Mouse (Mus musculus): ENCODE results near the gene Serhl. TPM values are rescaled to one million over a fixed set of nuclear protein-coding genes. Genes with fewer than 3 reads are reported as not detected.

Serhl gene
- polyA plus RNA-seq, 1 experiment from 2014 or later, result 40.3 TPM

GRCm38 (mm10) chr15:83090874-83091273 is 1.6 kb downstream of the Serhl start:
- peaks cover 7% of the 10 kb centered on the region; the same call in 1 of the 2 replicates for H3K27me3 ChIP-seq (ENCODE audit: control insufficient read depth, insufficient read depth, low read length)
- WGBS, result 46% methylated on average over 3 of the region's 3 CpGs
- no peak for DNase-seq (ENCODE audit: low spot score)

GRCm38 (mm10) chr15:83093687-83094086 is 4.4 kb downstream of the Serhl start:
- Histone ChIP-seq H3K36me3 (ENCODE audit: control insufficient read depth, insufficient read depth, low read length) (no peaks in the 10 kb centered on the region), H3K27ac (ENCODE audit: low read depth, low read length) (no peak overlapping the region), H3K27me3 (ENCODE audit: control insufficient read depth, insufficient read depth, low read length) (peaks cover 14% of the 10 kb centered on the region; the same call in 1 of the 2 replicates), H3K9ac (ENCODE audit: low read length) (no peak overlapping the region), H3K4me2 (ENCODE audit: low read depth) (no peak overlapping the region), H3K4me3 (ENCODE audit: low read depth, low read length) (no peak overlapping the region), H3K4me1 (ENCODE audit: control insufficient read depth, insufficient read depth, low read length) (peaks cover 7% of the 10 kb centered on the region), H3K9me3 (ENCODE audit: control insufficient read depth, low read length) (no peaks in the 10 kb centered on the region)
- DNase-seq (ENCODE audit: low spot score) (no peak), ATAC-seq (ENCODE audit: insufficient read depth, low FRiP score, low TSS enrichment) (no peak)
- WGBS, result 67% methylated on average over 2 of the region's 2 CpGs

More at GRCm38 (mm10) chr15:83090874-83091273, 1.6 kb downstream of the Serhl start:
- Histone ChIP-seq H3K4me3 (ENCODE audit: low read depth, low read length) (no peak overlapping the region), H3K4me1 (ENCODE audit: control insufficient read depth, insufficient read depth, low read length) (peaks cover 7% of the 10 kb centered on the region), H3K36me3 (ENCODE audit: control insufficient read depth, insufficient read depth, low read length) (no peaks in the 10 kb centered on the region), H3K4me2 (ENCODE audit: low read depth) (no peak overlapping the region), H3K27ac (ENCODE audit: low read depth, low read length) (no peak overlapping the region), H3K9ac (ENCODE audit: low read length) (no peak overlapping the region), H3K9me3 (ENCODE audit: control insufficient read depth, low read length) (no peaks in the 10 kb centered on the region)
- ATAC-seq (ENCODE audit: insufficient read depth, low FRiP score, low TSS enrichment), result no peak

GRCm38 (mm10) chr15:83095950-83096349 is 6.6 kb downstream of the Serhl start:
- H3K4me1 ChIP-seq (ENCODE audit: control insufficient read depth, insufficient read depth, low read length), result peaks cover 5% of the 10 kb centered on the region; the same call in 1 of the 2 replicates
- H3K27me3 ChIP-seq (ENCODE audit: control insufficient read depth, insufficient read depth, low read length), result peaks cover 7% of the 10 kb centered on the region; the same call in 1 of the 2 replicates
- WGBS, result 45% methylated on average over 2 of the region's 2 CpGs
- no peak overlapping the region for H3K9ac ChIP-seq (ENCODE audit: low read length)
- no peaks in the 10 kb centered on the region for H3K36me3 ChIP-seq (ENCODE audit: control insufficient read depth, insufficient read depth, low read length)
- ATAC-seq (ENCODE audit: insufficient read depth, low FRiP score, low TSS enrichment) (no peak), DNase-seq (ENCODE audit: low spot score) (peak; percentile 38)
- H3K4me3 ChIP-seq (ENCODE audit: low read depth, low read length), result no peak overlapping the region
- no peak overlapping the region for H3K27ac ChIP-seq (ENCODE audit: low read depth, low read length)
- no peak overlapping the region for H3K4me2 ChIP-seq (ENCODE audit: low read depth)
- no peaks in the 10 kb centered on the region for H3K9me3 ChIP-seq (ENCODE audit: control insufficient read depth, low read length)

- Histone ChIP-seq H3K27ac (ENCODE audit: low read depth, low read length) (no peak overlapping the region), H3K4me3 (ENCODE audit: low read depth, low read length) (peak overlapping the region; percentile 33), H3K9me3 (ENCODE audit: control insufficient read depth, low read length) (no peaks in the 10 kb centered on the region), H3K9ac (ENCODE audit: low read length) (peak overlapping the region; percentile 58), H3K4me2 (ENCODE audit: low read depth) (peak overlapping the region; percentile 60), H3K27me3 (ENCODE audit: control insufficient read depth, insufficient read depth, low read length) (peaks cover 7% of the 10 kb centered on the region; the same call in 1 of the 2 replicates), H3K4me1 (ENCODE audit: control insufficient read depth, insufficient read depth, low read length) (peaks cover 5% of the 10 kb centered on the region; the same call in 1 of the 2 replicates), H3K36me3 (ENCODE audit: control insufficient read depth, insufficient read depth, low read length) (no peaks in the 10 kb centered on the region)
- WGBS, result 2% methylated on average over 31 of the region's 31 CpGs
- ATAC-seq (ENCODE audit: insufficient read depth, low FRiP score, low TSS enrichment) (peak; percentile 72), DNase-seq (ENCODE audit: low spot score) (peak; percentile 89)
Observed at GRCm38 (mm10) chr15:83099533-83100331, 10.4 kb downstream of the Serhl start.

- WGBS, result 3% methylated on average over 8 of the region's 8 CpGs
- Histone ChIP-seq H3K4me1 (ENCODE audit: control insufficient read depth, insufficient read depth, low read length) (peaks cover 5% of the 10 kb centered on the region; the same call in 1 of the 2 replicates), H3K9ac (ENCODE audit: low read length) (peak overlapping the region; percentile 58), H3K4me2 (ENCODE audit: low read depth) (peak overlapping the region; percentile 60), H3K9me3 (ENCODE audit: control insufficient read depth, low read length) (no peaks in the 10 kb centered on the region), H3K36me3 (ENCODE audit: control insufficient read depth, insufficient read depth, low read length) (no peaks in the 10 kb centered on the region), H3K4me3 (ENCODE audit: low read depth, low read length) (peak overlapping the region; percentile 33), H3K27me3 (ENCODE audit: control insufficient read depth, insufficient read depth, low read length) (peaks cover 7% of the 10 kb centered on the region; the same call in 1 of the 2 replicates), H3K27ac (ENCODE audit: low read depth, low read length) (no peak overlapping the region)
- ATAC-seq (ENCODE audit: insufficient read depth, low FRiP score, low TSS enrichment) (peak; percentile 4; the same call in 1 of the 2 replicates), DNase-seq (ENCODE audit: low spot score) (no peak)
Observed at GRCm38 (mm10) chr15:83100332-83100662, 11.0 kb downstream of the Serhl start.

- 71% methylated on average over 1 of the region's 1 CpGs for WGBS
- Histone ChIP-seq H3K9me3 (ENCODE audit: control insufficient read depth, low read length) (no peaks in the 10 kb centered on the region), H3K27ac (ENCODE audit: low read depth, low read length) (no peak overlapping the region), H3K36me3 (ENCODE audit: control insufficient read depth, insufficient read depth, low read length) (no peaks in the 10 kb centered on the region), H3K4me2 (ENCODE audit: low read depth) (no peak overlapping the region), H3K9ac (ENCODE audit: low read length) (no peak overlapping the region), H3K27me3 (ENCODE audit: control insufficient read depth, insufficient read depth, low read length) (peaks cover 4% of the 10 kb centered on the region; the same call in 1 of the 2 replicates), H3K4me1 (ENCODE audit: control insufficient read depth, insufficient read depth, low read length) (peaks cover 9% of the 10 kb centered on the region; the same call in 1 of the 2 replicates), H3K4me3 (ENCODE audit: low read depth, low read length) (no peak overlapping the region)
- no peak for ATAC-seq (ENCODE audit: insufficient read depth, low FRiP score, low TSS enrichment)
- DNase-seq (ENCODE audit: low spot score), result no peak
Observed at GRCm38 (mm10) chr15:83103111-83103510, 13.8 kb downstream of the Serhl start.

- ATAC-seq (ENCODE audit: insufficient read depth, low FRiP score, low TSS enrichment), result no peak
- H3K9ac ChIP-seq (ENCODE audit: low read length), result no peak overlapping the region
- DNase-seq (ENCODE audit: low spot score), result no peak
- no peaks in the 10 kb centered on the region for H3K27me3 ChIP-seq (ENCODE audit: control insufficient read depth, insufficient read depth, low read length)
- WGBS, result 71% methylated on average over 6 of the region's 6 CpGs
- no peak overlapping the region for H3K4me2 ChIP-seq (ENCODE audit: low read depth)
- no peaks in the 10 kb centered on the region for H3K9me3 ChIP-seq (ENCODE audit: control insufficient read depth, low read length)
- H3K27ac ChIP-seq (ENCODE audit: low read depth, low read length), result no peak overlapping the region
- no peak overlapping the region for H3K4me3 ChIP-seq (ENCODE audit: low read depth, low read length)
- H3K36me3 ChIP-seq (ENCODE audit: control insufficient read depth, insufficient read depth, low read length), result no peaks in the 10 kb centered on the region
- H3K4me1 ChIP-seq (ENCODE audit: control insufficient read depth, insufficient read depth, low read length), result 0 out of 2 replicates have a peak, but pooled peaks cover 5% of the 10 kb centered on the region
Observed at GRCm38 (mm10) chr15:83106426-83106825, 17.1 kb downstream of the Serhl start.

GRCm38 (mm10) chr15:83107814-83108213 is 18.5 kb downstream of the Serhl start:
- no peak for ATAC-seq (ENCODE audit: insufficient read depth, low FRiP score, low TSS enrichment)
- Histone ChIP-seq H3K9ac (ENCODE audit: low read length) (no peak overlapping the region), H3K4me3 (ENCODE audit: low read depth, low read length) (no peak overlapping the region), H3K4me2 (ENCODE audit: low read depth) (no peak overlapping the region), H3K36me3 (ENCODE audit: control insufficient read depth, insufficient read depth, low read length) (no peaks in the 10 kb centered on the region), H3K27ac (ENCODE audit: low read depth, low read length) (no peak overlapping the region), H3K27me3 (ENCODE audit: control insufficient read depth, insufficient read depth, low read length) (no peaks in the 10 kb centered on the region), H3K9me3 (ENCODE audit: control insufficient read depth, low read length) (no peaks in the 10 kb centered on the region), H3K4me1 (ENCODE audit: control insufficient read depth, insufficient read depth, low read length) (0 out of 2 replicates have a peak, but pooled peaks cover 5% of the 10 kb centered on the region)
- peak; percentile 35 for DNase-seq (ENCODE audit: low spot score)
- WGBS, result 41% methylated on average over 6 of the region's 6 CpGs

- H3K4me2 ChIP-seq (ENCODE audit: low read depth), result no peak overlapping the region
- H3K36me3 ChIP-seq (ENCODE audit: control insufficient read depth, insufficient read depth, low read length), result peaks cover 2% of the 10 kb centered on the region; the same call in 1 of the 2 replicates
- H3K4me3 ChIP-seq (ENCODE audit: low read depth, low read length), result no peak overlapping the region
- WGBS, result 62% methylated on average over 6 of the region's 6 CpGs
- DNase-seq (ENCODE audit: low spot score), result no peak
- no peaks in the 10 kb centered on the region for H3K27me3 ChIP-seq (ENCODE audit: control insufficient read depth, insufficient read depth, low read length)
- H3K9ac ChIP-seq (ENCODE audit: low read length), result no peak overlapping the region
- no peak overlapping the region for H3K27ac ChIP-seq (ENCODE audit: low read depth, low read length)
- H3K9me3 ChIP-seq (ENCODE audit: control insufficient read depth, low read length), result no peaks in the 10 kb centered on the region
- ATAC-seq (ENCODE audit: insufficient read depth, low FRiP score, low TSS enrichment), result no peak
- 0 out of 2 replicates have a peak, but pooled peaks cover 5% of the 10 kb centered on the region for H3K4me1 ChIP-seq (ENCODE audit: control insufficient read depth, insufficient read depth, low read length)
Observed at GRCm38 (mm10) chr15:83111290-83111689, 22.0 kb downstream of the Serhl start.
